In genomic region chr9:41705972-41706371, GRCm38 (mm10) we compare ENCODE assay signal across 23 mouse cellular contexts.
DNase-seq lines count a peak whose midpoint lies in the region; ATAC-seq and TF ChIP-seq lines count a peak whose summit lies in the region.
"Had no signal": no experiment of that assay in that cellular context is flagged by ENCODE, and none has a peak within 500 bp of the region (broad histone marks: within the 10 kb centered on the region; RNA-seq: fewer than 3 reads in every experiment).

No protein-coding gene starts in this region.

- ATAC-seq in forebrain, embryonic 12.5 days (ENCODE audit: low FRiP score), result no peak
- no peak for ATAC-seq in forebrain, embryonic 14.5 days
- ATAC-seq in lung, embryonic 14.5 days (ENCODE audit: insufficient read depth), result peak; percentile 47
- ATAC-seq in embryonic facial prominence, embryonic 11.5 days (replicated peaks; ENCODE audit: insufficient number of reproducible peaks, low FRiP score, low TSS enrichment, low read depth), result no peak
- ATAC-seq: forebrain, postnatal 0 days had no signal

- H3K9me3 ChIP-seq in forebrain, embryonic 12.5 days, result no peaks in the 10 kb centered on the region
- no peaks in the 10 kb centered on the region for H3K9me3 ChIP-seq in forebrain, embryonic 14.5 days (replicated peaks; ENCODE audit: control insufficient read depth, low read length)
- H3K9me3 ChIP-seq in lung, embryonic 14.5 days (ENCODE audit: low read depth, low read length), result no peaks in the 10 kb centered on the region
- no peaks in the 10 kb centered on the region for H3K9me3 ChIP-seq in embryonic facial prominence, embryonic 11.5 days (replicated peaks; ENCODE audit: control insufficient read depth, low read length)
- H3K9me3 ChIP-seq in limb, embryonic 10.5 days (replicated peaks), result no peaks in the 10 kb centered on the region
- H3K9me3 ChIP-seq: heart, embryonic 15.5 days; hindbrain, embryonic 13.5 days; liver, embryonic 13.5 days had no signal

- TF ChIP-seq CTCF in lung, embryonic 14.5 days (IDR thresholded peaks at IDR 0.05; ENCODE audit: low read depth), result no peak

- peaks cover 24% of the 10 kb centered on the region for H3K4me1 ChIP-seq in forebrain, embryonic 12.5 days
- peaks cover 38% of the 10 kb centered on the region for H3K4me1 ChIP-seq in forebrain, embryonic 14.5 days (ENCODE audit: control insufficient read depth, insufficient read depth, low read length)
- peaks cover 24% of the 10 kb centered on the region for H3K4me1 ChIP-seq in lung, embryonic 14.5 days (ENCODE audit: insufficient read depth)
- H3K4me1 ChIP-seq in embryonic facial prominence, embryonic 11.5 days (ENCODE audit: control insufficient read depth, insufficient read depth, low read length), result peaks cover 3% of the 10 kb centered on the region; the same call in 1 of the 2 replicates
- peaks cover 9% of the 10 kb centered on the region for H3K4me1 ChIP-seq in limb, embryonic 10.5 days
- H3K4me1 ChIP-seq: liver, embryonic 13.5 days had no signal

- H3K4me3 ChIP-seq in forebrain, embryonic 12.5 days (replicated peaks), result no peak overlapping the region
- H3K4me3 ChIP-seq in forebrain, embryonic 14.5 days (ENCODE audit: low read depth, low read length), result no peak overlapping the region
- H3K4me3 ChIP-seq in lung, embryonic 14.5 days (ENCODE audit: low read depth, low read length), result no peak overlapping the region
- no peak overlapping the region for H3K4me3 ChIP-seq in embryonic facial prominence, embryonic 11.5 days (ENCODE audit: low read depth, low read length)
- H3K4me3 ChIP-seq in limb, embryonic 10.5 days, result no peak overlapping the region
- H3K4me3 ChIP-seq: heart, embryonic 15.5 days; hindbrain, embryonic 13.5 days; liver, embryonic 13.5 days; myocyte had no signal

- H3K27me3 ChIP-seq in forebrain, embryonic 12.5 days, result no peaks in the 10 kb centered on the region
- H3K27me3 ChIP-seq in forebrain, embryonic 14.5 days (replicated peaks; ENCODE audit: control insufficient read depth, insufficient read depth, low read length), result no peaks in the 10 kb centered on the region
- peaks cover 19% of the 10 kb centered on the region for H3K27me3 ChIP-seq in lung, embryonic 14.5 days (ENCODE audit: insufficient read depth, low read length)
- H3K27me3 ChIP-seq in embryonic facial prominence, embryonic 11.5 days (ENCODE audit: control insufficient read depth, insufficient read depth, low read length), result no peaks in the 10 kb centered on the region
- H3K27me3 ChIP-seq in limb, embryonic 10.5 days (ENCODE audit: low read depth, poor library complexity, severe bottlenecking), result no peaks in the 10 kb centered on the region
- H3K27me3 ChIP-seq: CH12.LX; heart, embryonic 15.5 days; hindbrain, embryonic 13.5 days; liver, embryonic 13.5 days had no signal

- H3K4me2 ChIP-seq in forebrain, embryonic 12.5 days, result no peak overlapping the region
- H3K4me2 ChIP-seq in forebrain, embryonic 14.5 days (ENCODE audit: low read length), result no peak overlapping the region
- 0 out of 2 replicates have a peak overlapping the region, but pooled peaks have one; percentile 15 for H3K4me2 ChIP-seq in lung, embryonic 14.5 days
- H3K4me2 ChIP-seq in embryonic facial prominence, embryonic 11.5 days (ENCODE audit: low read depth, low read length), result no peak overlapping the region
- H3K4me2 ChIP-seq: hindbrain, embryonic 13.5 days; liver, embryonic 13.5 days; midbrain, embryonic 11.5 days had no signal

- DNase-seq in forebrain, embryonic 14.5 days (ENCODE audit: low spot score), result no peak
- peak; percentile 68 for DNase-seq in lung, embryonic 14.5 days
- DNase-seq in lung, postnatal 36 days, result no peak
- peak; percentile 47 for DNase-seq in embryonic facial prominence, embryonic 11.5 days (ENCODE audit: low spot score)
- no peak for DNase-seq in limb, embryonic 10.5 days (ENCODE audit: low spot score)
- DNase-seq in cerebellum, postnatal 25 days, result no peak
- no peak for DNase-seq in layer of hippocampus, postnatal 25 days (ENCODE audit: extremely low spot score in 1 of 2, low spot score in 1 of 2)
- DNase-seq: cerebellum, postnatal 36 days; kidney, adult 18-20 months; kidney, postnatal 36 days; layer of hippocampus, adult 9-11 months; liver, embryonic 13.5 days; retina, postnatal 1 day; right cerebral cortex, postnatal 4 days; thymus, adult 2 months had no signal

- no peaks in the 10 kb centered on the region for H3K36me3 ChIP-seq in forebrain, embryonic 12.5 days (replicated peaks)
- H3K36me3 ChIP-seq in forebrain, embryonic 14.5 days (ENCODE audit: control insufficient read depth, insufficient read depth, low read length), result no peaks in the 10 kb centered on the region
- H3K36me3 ChIP-seq in lung, embryonic 14.5 days (ENCODE audit: insufficient read depth), result no peaks in the 10 kb centered on the region
- no peaks in the 10 kb centered on the region for H3K36me3 ChIP-seq in embryonic facial prominence, embryonic 11.5 days (replicated peaks; ENCODE audit: control insufficient read depth, insufficient read depth, low read depth, low read length)
- H3K36me3 ChIP-seq in limb, embryonic 10.5 days, result no peaks in the 10 kb centered on the region
- H3K36me3 ChIP-seq: heart, embryonic 15.5 days; hindbrain, embryonic 13.5 days; liver, embryonic 13.5 days had no signal

- 0 out of 2 replicates have a peak overlapping the region, but pooled peaks have one; percentile 31 for H3K27ac ChIP-seq in forebrain, embryonic 12.5 days
- H3K27ac ChIP-seq in forebrain, embryonic 14.5 days (ENCODE audit: low read depth, low read length), result no peak overlapping the region; the same call in 1 of the 2 replicates
- peak overlapping the region; percentile 18; the same call in 1 of the 2 replicates for H3K27ac ChIP-seq in lung, embryonic 14.5 days (ENCODE audit: low read depth)
- H3K27ac ChIP-seq in embryonic facial prominence, embryonic 11.5 days (replicated peaks; ENCODE audit: low read depth, low read length), result peak overlapping the region; percentile 77
- H3K27ac ChIP-seq in limb, embryonic 10.5 days, result peak overlapping the region; percentile 59
- H3K27ac ChIP-seq: heart, embryonic 15.5 days; liver, embryonic 13.5 days; macrophage had no signal

- no peak overlapping the region for H3K9ac ChIP-seq in forebrain, embryonic 12.5 days
- H3K9ac ChIP-seq in forebrain, embryonic 14.5 days (ENCODE audit: low read length), result no peak overlapping the region
- H3K9ac ChIP-seq in lung, embryonic 14.5 days, result no peak overlapping the region
- H3K9ac ChIP-seq in embryonic facial prominence, embryonic 11.5 days (replicated peaks; ENCODE audit: low read length), result no peak overlapping the region
- H3K9ac ChIP-seq: forebrain, postnatal 0 days; heart, embryonic 15.5 days; hindbrain, embryonic 13.5 days; liver, embryonic 13.5 days had no signal

Comparison
In these comparisons a context has a peak if more than half of its experiments do, and no peak if none do; other contexts are left out.
1. DNase-seq: peak in lung, embryonic 14.5 days (single experiment) and embryonic facial prominence, embryonic 11.5 days (single experiment); none in forebrain, embryonic 14.5 days (single experiment), lung, postnatal 36 days (single experiment), limb, embryonic 10.5 days (single experiment), cerebellum, postnatal 25 days (0 of 2) and layer of hippocampus, postnatal 25 days (0 of 2).